Mouse (Mus musculus) megakaryocyte, embryonic 14.5 days (primary cell): ENCODE measurements at regions not wholly inside any gene's neighbourhood (a gene's known extent, or its start where the extent isn't known, plus 50 kb on each side); places are given as distances from the start of the nearest gene placed in this dataset.

Experiments used
- FLI1 ChIP-seq: IDR thresholded peaks from 2 replicates; pipeline ENCODE4 v1.6.1; 2012; ENCODE audit warnings: low read length, inconsistent platforms, mixed read lengths
- GATA1 ChIP-seq: IDR thresholded peaks from 3 replicates; pipeline ENCODE4 v1.6.1; 2012; ENCODE audit warnings: mixed read lengths, low read length, inconsistent platforms, borderline replicate concordance

DNA sequence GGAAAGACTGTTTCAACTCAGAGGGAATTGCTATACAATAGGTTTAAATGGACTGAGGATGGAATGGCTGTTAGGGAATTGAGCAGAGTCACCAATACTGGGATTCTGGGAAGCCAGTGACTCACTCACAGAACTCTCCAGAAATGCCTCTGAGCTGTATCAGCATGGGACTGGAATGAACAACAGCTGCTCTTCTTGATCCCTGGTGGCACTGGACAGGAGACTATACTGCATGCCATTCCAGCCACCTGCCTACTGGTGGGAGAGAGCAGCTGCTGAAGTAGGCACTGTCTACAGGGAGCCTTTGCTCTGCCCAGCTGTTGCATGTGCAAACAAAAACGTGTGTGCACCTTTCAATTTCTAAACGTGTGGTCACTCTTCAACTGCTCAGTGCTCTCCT lies 329.2 kb downstream of the Gadd45g start:
- TF ChIP-seq GATA1 (no peak), FLI1 (no peak)
